Mouse (Mus musculus) MEL (cell line): ENCODE measurements around the gene Tsen15.

ENCODE experiments used
- CTCF ChIP-seq, 3 experiments: IDR thresholded peaks in 2 of 3; conservative IDR thresholded peaks in 1 of 3; 2 replicates each; pipeline ENCODE4 v1.5.1; 2011 to 2012; ENCODE audit warnings: low read length in 3 of 3, low read depth in 2 of 3, mild to moderate bottlenecking in 2 of 3, improper control_type of control experiment in 1 of 3, inconsistent platforms in 1 of 3, mixed read lengths in 1 of 3, moderate library complexity in 1 of 3; ENCODE audit not compliant: control insufficient read depth in 1 of 3, insufficient read depth in 1 of 3, poor library complexity in 1 of 3, severe bottlenecking in 1 of 3
- USF1 ChIP-seq: IDR thresholded peaks from 2 replicates; pipeline ENCODE4 v1.6.1; 2014; ENCODE audit warnings: low read depth, mild to moderate bottlenecking, inconsistent platforms, low read length, improper control_type of control experiment, moderate library complexity

DNA sequence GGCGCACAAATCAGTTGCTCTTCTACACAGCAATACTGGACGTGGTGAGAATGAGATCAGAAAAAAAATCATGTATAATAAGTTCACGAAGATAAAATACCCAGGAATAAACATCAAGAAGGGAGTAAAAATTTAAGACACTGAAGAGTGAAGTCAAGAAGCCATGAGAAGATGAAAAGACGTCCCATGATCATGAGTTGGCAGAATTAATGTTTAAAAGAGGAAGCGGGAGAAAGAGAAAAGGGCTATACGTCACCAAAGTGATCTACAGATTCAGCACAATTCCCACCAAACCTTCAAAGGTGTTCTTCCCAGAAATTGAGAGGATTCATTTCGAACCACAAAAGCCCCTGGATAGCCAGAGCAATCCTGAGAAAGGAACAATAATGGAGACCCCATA is 43.3 kb upstream of the Tsen15 start:
- no peak for TF ChIP-seq CTCF (IDR thresholded peaks at IDR 0.05 in 2 of 3, conservative IDR thresholded peaks at IDR 0.05 in 1 of 3; ENCODE audit: control insufficient read depth in 1 of 3, insufficient read depth in 1 of 3, low read depth in 2 of 3, low read length in 3 of 3, poor library complexity in 1 of 3, severe bottlenecking in 1 of 3)
- no peak for TF ChIP-seq USF1
